Mouse (Mus musculus): ENCODE data around the gene Lor.
A peak's percentile ranks its signal among the peaks of the same experiment; 100 is the strongest.

Lor gene

GRCm38 (mm10) chr3:92083042-92083441 lies at the start of gene Lor:
TSS of gene Lor (minus strand) at chr3:92083142.
- no peak for DNase-seq (ENCODE audit: low spot score)

GRCm38 (mm10) chr3:92123847-92124246 lies 40.9 kb upstream of the Lor start, which contains the start of gene Prr9:
TSS of gene Prr9 (minus strand) at chr3:92123947.
- no peak for DNase-seq (ENCODE audit: low spot score)

GRCm38 (mm10) chr3:92120902-92121301 lies 38.0 kb upstream of the Lor start:
- DNase-seq (ENCODE audit: low spot score): no peak

GRCm38 (mm10) chr3:92117930-92118329 lies 35.0 kb upstream of the Lor start:
- no peak for DNase-seq (ENCODE audit: low spot score)

- DNase-seq (ENCODE audit: low spot score): no peak
Observed at GRCm38 (mm10) chr3:92111526-92111925, 28.6 kb upstream of the Lor start.

GRCm38 (mm10) chr3:92110790-92111189 lies 27.8 kb upstream of the Lor start:
- no peak for DNase-seq (ENCODE audit: low spot score)

- peak; percentile 12 for DNase-seq (ENCODE audit: low spot score)
Observed at GRCm38 (mm10) chr3:92106582-92106981, 23.6 kb upstream of the Lor start.

- peak; percentile 44 for DNase-seq (ENCODE audit: low spot score)
Observed at GRCm38 (mm10) chr3:92081285-92081931, 1.5 kb downstream of the Lor start.

GRCm38 (mm10) chr3:92080462-92081284 lies 2.3 kb downstream of the Lor start:
- peak; percentile 73 for DNase-seq (ENCODE audit: low spot score)

GRCm38 (mm10) chr3:92050382-92051054 lies 32.4 kb downstream of the Lor start:
- no peak for DNase-seq (ENCODE audit: low spot score)

- DNase-seq (ENCODE audit: low spot score): no peak
Observed at GRCm38 (mm10) chr3:92033892-92034291, 49.0 kb downstream of the Lor start.

GRCm38 (mm10) chr3:92033203-92033602 lies 49.7 kb downstream of the Lor start:
- DNase-seq (ENCODE audit: low spot score): no peak

All from ovary, postnatal 36 days (tissue).